Mouse (Mus musculus) ES-Bruce4 (cell line): ENCODE results near the gene Atg4b.

Experiments
- EP300 ChIP-seq: IDR thresholded peaks from 2 replicates; pipeline ENCODE4 v1.6.1; 2011; ENCODE audit warnings: low read depth, low read length; ENCODE audit not compliant: insufficient read depth
- POLR2A ChIP-seq: IDR thresholded peaks from one replicate; pipeline ENCODE4 v1.8.1; 2011; ENCODE audit warnings: low read length; ENCODE audit not compliant: insufficient read depth

GRCm38 (mm10) chr1:93810011-93810410 lies 58.7 kb downstream of the Atg4b start:
- no peak for TF ChIP-seq EP300
- no peak for TF ChIP-seq POLR2A
